In genomic region chr8:87468958-87469815, GRCm38 (mm10) we compare ENCODE assay signal across 9 mouse cellular contexts. TPM values are rescaled to one million over a fixed set of nuclear protein-coding genes. Genes with fewer than 3 reads are reported as not detected.
A peak's percentile ranks its signal among the peaks of the same experiment; 100 is the strongest.
DNase-seq lines count a peak whose midpoint lies in the region; ATAC-seq lines count a peak whose summit lies in the region.
"Had no signal": no experiment of that assay in that cellular context is flagged by ENCODE, and none has a peak within 500 bp of the region (broad histone marks: within the 10 kb centered on the region; RNA-seq: fewer than 3 reads in every experiment).

No protein-coding gene starts in this region.

- DNase-seq in liver, embryonic 11.5 days (ENCODE audit: low spot score) = peak; percentile 37
- no peak for DNase-seq in adrenal gland, postnatal 10 days
- DNase-seq in right cerebral cortex, adult 18-20 months = no peak
- DNase-seq in left cerebral cortex, postnatal 4 days = no peak

- H3K9ac ChIP-seq in liver, embryonic 11.5 days (ENCODE audit: low read depth, low read length) = no peak overlapping the region
- H3K9ac ChIP-seq in liver, embryonic 12.5 days = no peak overlapping the region
- peak overlapping the region; percentile 21; the same call in 1 of the 2 replicates for H3K9ac ChIP-seq in embryonic facial prominence, embryonic 13.5 days
- no peak overlapping the region for H3K9ac ChIP-seq in intestine, embryonic 15.5 days
- H3K9ac ChIP-seq in neural tube, embryonic 13.5 days = peak overlapping the region; percentile 86

- H3K4me2 ChIP-seq in liver, embryonic 11.5 days = no peak overlapping the region
- no peak overlapping the region for H3K4me2 ChIP-seq in liver, embryonic 12.5 days
- H3K4me2 ChIP-seq in embryonic facial prominence, embryonic 13.5 days = peak overlapping the region; percentile 94
- H3K4me2 ChIP-seq in intestine, embryonic 15.5 days (replicated peaks) = peak overlapping the region; percentile 9; the same call in 1 of the 2 replicates
- H3K4me2 ChIP-seq in neural tube, embryonic 13.5 days = peak overlapping the region; percentile 90

- no peak overlapping the region for H3K27ac ChIP-seq in liver, embryonic 11.5 days (ENCODE audit: low read depth, low read length)
- no peak overlapping the region for H3K27ac ChIP-seq in liver, embryonic 12.5 days
- H3K27ac ChIP-seq in embryonic facial prominence, embryonic 13.5 days = no peak overlapping the region
- no peak overlapping the region for H3K27ac ChIP-seq in intestine, embryonic 15.5 days
- peak overlapping the region; percentile 28; the same call in 1 of the 2 replicates for H3K27ac ChIP-seq in neural tube, embryonic 13.5 days (replicated peaks)

- no peak for ATAC-seq in liver, embryonic 11.5 days (replicated peaks; ENCODE audit: low FRiP score)
- no peak for ATAC-seq in liver, embryonic 12.5 days
- ATAC-seq in embryonic facial prominence, embryonic 13.5 days (ENCODE audit: insufficient number of reproducible peaks, insufficient read depth, low FRiP score, low TSS enrichment, low read depth) = no peak
- no peak for ATAC-seq in intestine, embryonic 15.5 days
- no peak for ATAC-seq in neural tube, embryonic 13.5 days (ENCODE audit: low read depth)

- H3K4me1 ChIP-seq in liver, embryonic 11.5 days (replicated peaks; ENCODE audit: control insufficient read depth, insufficient read depth, low read length) = peaks cover 6% of the 10 kb centered on the region; the same call in 1 of the 2 replicates
- H3K4me1 ChIP-seq in liver, embryonic 12.5 days = peaks cover 21% of the 10 kb centered on the region
- peaks cover 50% of the 10 kb centered on the region for H3K4me1 ChIP-seq in embryonic facial prominence, embryonic 13.5 days
- H3K4me1 ChIP-seq in intestine, embryonic 15.5 days (replicated peaks) = peaks cover 38% of the 10 kb centered on the region
- H3K4me1 ChIP-seq in neural tube, embryonic 13.5 days (replicated peaks) = peaks cover 64% of the 10 kb centered on the region

- H3K27me3 ChIP-seq in liver, embryonic 11.5 days (replicated peaks; ENCODE audit: control insufficient read depth, insufficient read depth, low read length) = peaks cover 91% of the 10 kb centered on the region
- H3K27me3 ChIP-seq in liver, embryonic 12.5 days (replicated peaks) = peaks cover 94% of the 10 kb centered on the region
- peaks cover 99% of the 10 kb centered on the region for H3K27me3 ChIP-seq in embryonic facial prominence, embryonic 13.5 days
- peaks cover 80% of the 10 kb centered on the region for H3K27me3 ChIP-seq in intestine, embryonic 15.5 days (replicated peaks)
- peaks cover 85% of the 10 kb centered on the region for H3K27me3 ChIP-seq in neural tube, embryonic 13.5 days

- H3K4me3 ChIP-seq in liver, embryonic 11.5 days (ENCODE audit: low read depth, low read length) = no peak overlapping the region
- no peak overlapping the region for H3K4me3 ChIP-seq in liver, embryonic 12.5 days
- peak overlapping the region; percentile 25 for H3K4me3 ChIP-seq in embryonic facial prominence, embryonic 13.5 days
- no peak overlapping the region for H3K4me3 ChIP-seq in intestine, embryonic 15.5 days (replicated peaks)
- H3K4me3 ChIP-seq in neural tube, embryonic 13.5 days = peak overlapping the region; percentile 64

- intact Hi-C loops in left cerebral cortex, postnatal 4 days (cut with DNase I) = no loop called here

- no peaks in the 10 kb centered on the region for H3K36me3 ChIP-seq in liver, embryonic 11.5 days (ENCODE audit: control insufficient read depth, insufficient read depth, low read length)
- no peaks in the 10 kb centered on the region for H3K36me3 ChIP-seq in liver, embryonic 12.5 days
- no peaks in the 10 kb centered on the region for H3K36me3 ChIP-seq in embryonic facial prominence, embryonic 13.5 days
- H3K36me3 ChIP-seq in intestine, embryonic 15.5 days = no peaks in the 10 kb centered on the region
- H3K36me3 ChIP-seq in neural tube, embryonic 13.5 days = no peaks in the 10 kb centered on the region

- 5% methylated on average over 45 of the region's 45 CpGs for WGBS in liver, embryonic 11.5 days
- WGBS in liver, embryonic 12.5 days (ENCODE audit: insufficient replicate concordance) = 4% methylated on average over 45 of the region's 45 CpGs
- WGBS in embryonic facial prominence, embryonic 13.5 days = 3% methylated on average over 45 of the region's 45 CpGs
- 3% methylated on average over 45 of the region's 45 CpGs for WGBS in intestine, embryonic 15.5 days
- WGBS in neural tube, embryonic 13.5 days = 2% methylated on average over 45 of the region's 45 CpGs

- no peaks in the 10 kb centered on the region for H3K9me3 ChIP-seq in liver, embryonic 11.5 days (ENCODE audit: control insufficient read depth, low read length)
- H3K9me3 ChIP-seq in liver, embryonic 12.5 days (replicated peaks) = no peaks in the 10 kb centered on the region
- H3K9me3 ChIP-seq in embryonic facial prominence, embryonic 13.5 days = no peaks in the 10 kb centered on the region
- no peaks in the 10 kb centered on the region for H3K9me3 ChIP-seq in intestine, embryonic 15.5 days
- no peaks in the 10 kb centered on the region for H3K9me3 ChIP-seq in neural tube, embryonic 13.5 days

RNA-seq across cellular contexts. Expression of gene Cbln1, which starts 3.2 kb away (rescaled TPM):
- polyA plus RNA-seq in liver, embryonic 11.5 days (2014; fragmentation: Nextera tagmentation; extraction: Ambion mirVana) = 0.06 and 0.43 TPM in 2 replicates
- not detected in 2 replicates for polyA plus RNA-seq in liver, embryonic 12.5 days (2016; fragmentation: Nextera tagmentation; extraction: Ambion mirVana)
- 0.56 and 1.2 TPM in 2 replicates for polyA plus RNA-seq in embryonic facial prominence, embryonic 13.5 days (2015; fragmentation: Nextera tagmentation; extraction: Ambion mirVana)
- polyA plus RNA-seq in intestine, embryonic 15.5 days (2015; fragmentation: Nextera tagmentation; extraction: Ambion mirVana) = 0.09 and 0.23 TPM in 2 replicates
- polyA plus RNA-seq in neural tube, embryonic 13.5 days (2015; fragmentation: Nextera tagmentation; extraction: Ambion mirVana) = 25.7 and 28.1 TPM in 2 replicates
- under 1 TPM; 0.33 to 0.60 TPM for total RNA-seq in adrenal gland, postnatal 10 days (2021)
- 10 to 100 TPM; 33.3 to 39.1 TPM for total RNA-seq in left cerebral cortex, postnatal 4 days (2021)
- polyA plus RNA-seq: liver, embryonic 16.5 days had no signal

Comparison
In these comparisons a context has a peak if more than half of its experiments do, and no peak if none do; other contexts are left out.
1. H3K4me2 ChIP-seq: peak in embryonic facial prominence, embryonic 13.5 days (single experiment), intestine, embryonic 15.5 days (single experiment) and neural tube, embryonic 13.5 days (single experiment); none in liver, embryonic 11.5 days (single experiment) and liver, embryonic 12.5 days (single experiment).
2. H3K4me3 ChIP-seq: peak in embryonic facial prominence, embryonic 13.5 days (single experiment) and neural tube, embryonic 13.5 days (single experiment); none in liver, embryonic 11.5 days (single experiment), liver, embryonic 12.5 days (single experiment) and intestine, embryonic 15.5 days (single experiment).
3. H3K9ac ChIP-seq: peak in embryonic facial prominence, embryonic 13.5 days (single experiment) and neural tube, embryonic 13.5 days (single experiment); none in liver, embryonic 11.5 days (single experiment), liver, embryonic 12.5 days (single experiment) and intestine, embryonic 15.5 days (single experiment).
4. RNA of gene Cbln1, which starts 3.2 kb away (polyA plus RNA-seq): 25.7 to 28.1 TPM in neural tube, embryonic 13.5 days; 0.56 to 1.2 TPM in embryonic facial prominence, embryonic 13.5 days, 0.06 to 0.43 TPM in liver, embryonic 11.5 days, 0.09 to 0.23 TPM in intestine, embryonic 15.5 days and not detected in liver, embryonic 12.5 days; every median in the first group is over 10 times any median in the second.